7 mouse cellular contexts compared by ENCODE assay signal in the genomic region with DNA sequence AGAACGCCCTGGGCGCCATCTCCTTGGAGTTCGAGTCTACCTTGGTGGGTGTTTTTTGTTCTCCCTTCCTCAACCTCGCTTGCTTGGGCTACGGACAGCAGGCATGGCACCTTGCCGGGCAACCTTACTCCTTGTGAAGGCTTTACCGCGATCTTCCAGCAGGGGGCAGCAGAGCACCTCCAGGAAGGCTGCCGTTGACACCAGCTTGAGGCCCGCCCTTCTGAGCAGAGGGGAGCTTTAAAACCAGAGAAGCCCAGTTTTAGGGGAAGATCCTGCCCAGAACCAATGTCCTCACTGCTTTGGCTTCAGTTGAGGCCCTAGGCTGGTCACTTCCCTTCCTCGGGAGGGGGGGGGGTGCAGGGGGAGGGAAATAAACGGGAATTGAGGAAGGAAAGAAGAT. TPM values are rescaled to one million over a fixed set of nuclear protein-coding genes. Genes with fewer than 3 reads are reported as not detected.
DNase-seq lines count a peak whose midpoint lies in the region; ATAC-seq lines count a peak whose summit lies in the region.

No protein-coding gene starts in this region.

- peak; percentile 93 for ATAC-seq in granulocyte monocyte progenitor cell, adult 5-6 weeks (replicated peaks; ENCODE audit: poor library complexity, severe bottlenecking)
- peak; percentile 70; the same call in 1 of the 2 replicates for ATAC-seq in midbrain, embryonic 15.5 days (replicated peaks)

- 3% methylated on average over 12 of the region's 12 CpGs for WGBS in midbrain, embryonic 15.5 days

- intact Hi-C loops in left cerebral cortex, postnatal 4 days (cut with DNase I) = loop anchor here (2.0 to 10.0 kb wide), 3 partner anchors 42 to 166 kb away; no protein-coding TSS in a partner anchor

- peak overlapping the region; percentile 44 for H3K4me2 ChIP-seq in midbrain, embryonic 15.5 days

- peaks cover 7% of the 10 kb centered on the region; the same call in 1 of the 2 replicates for H3K27me3 ChIP-seq in midbrain, embryonic 15.5 days (replicated peaks)

- peak overlapping the region; percentile 26; the same call in 1 of the 2 replicates for H3K9ac ChIP-seq in midbrain, embryonic 15.5 days

- H3K36me3 ChIP-seq in midbrain, embryonic 15.5 days (replicated peaks) = no peaks in the 10 kb centered on the region

- H3K4me3 ChIP-seq in midbrain, embryonic 15.5 days = no peak overlapping the region

- DNase-seq in adrenal gland, postnatal 14 days = peak; percentile 95
- peak; percentile 92 for DNase-seq in embryo, embryonic 9.5 days (ENCODE audit: extremely low spot score)
- DNase-seq in kidney, adult 11 months = peak; percentile 71
- DNase-seq in left cerebral cortex, postnatal 4 days = peak; percentile 96
- peak; percentile 77 to 94 for DNase-seq in spleen, adult 18-20 months

- no peak overlapping the region for H3K27ac ChIP-seq in midbrain, embryonic 15.5 days

- H3K9me3 ChIP-seq in midbrain, embryonic 15.5 days = no peaks in the 10 kb centered on the region

- H3K4me1 ChIP-seq in midbrain, embryonic 15.5 days = peaks cover 11% of the 10 kb centered on the region

RNA-seq across cellular contexts. Expression of a gene that starts 17.9 kb away (rescaled TPM):
- total RNA-seq in adrenal gland, postnatal 14 days (2021) = 0.44 and 0.64 TPM in 2 replicates
- total RNA-seq in granulocyte monocyte progenitor cell, adult 5-6 weeks (2014; fragmentation: Nextera tagmentation) = not detected in 2 replicates
- not detected in 2 replicates for total RNA-seq in granulocyte monocyte progenitor cell, adult 5-6 weeks (2017)
- 1 to 10 TPM; 1.5 to 1.8 TPM for total RNA-seq in left cerebral cortex, postnatal 4 days (2021)
- 3.0 and 3.4 TPM in 2 replicates for polyA plus RNA-seq in midbrain, embryonic 15.5 days (2015; fragmentation: Nextera tagmentation; extraction: Ambion mirVana)

RNA-seq across cellular contexts. Expression of a gene that starts 20.1 kb away (rescaled TPM):
- 0.41 and 0.56 TPM in 2 replicates for total RNA-seq in adrenal gland, postnatal 14 days (2021)
- total RNA-seq in granulocyte monocyte progenitor cell, adult 5-6 weeks (2014; fragmentation: Nextera tagmentation) = 1.3 TPM in 1 of 2 replicates, not detected in the other
- not detected in 2 replicates for total RNA-seq in granulocyte monocyte progenitor cell, adult 5-6 weeks (2017)
- total RNA-seq in left cerebral cortex, postnatal 4 days (2021) = 1 to 10 TPM; 2.7 to 2.9 TPM
- 0.40 and 0.46 TPM in 2 replicates for polyA plus RNA-seq in midbrain, embryonic 15.5 days (2015; fragmentation: Nextera tagmentation; extraction: Ambion mirVana)

RNA-seq across cellular contexts. Expression of a gene that starts 50.6 kb away (rescaled TPM):
- total RNA-seq in adrenal gland, postnatal 14 days (2021) = not detected in 2 replicates
- total RNA-seq in granulocyte monocyte progenitor cell, adult 5-6 weeks (2014; fragmentation: Nextera tagmentation) = 0.54 TPM in 1 of 2 replicates, not detected in the other
- not detected in 2 replicates for total RNA-seq in granulocyte monocyte progenitor cell, adult 5-6 weeks (2017)
- total RNA-seq in left cerebral cortex, postnatal 4 days (2021) = 10 to 100 TPM; 12.5 to 14.7 TPM
- 21.4 and 28.4 TPM in 2 replicates for polyA plus RNA-seq in midbrain, embryonic 15.5 days (2015; fragmentation: Nextera tagmentation; extraction: Ambion mirVana)

RNA-seq across cellular contexts. Expression of a gene that starts 53.6 kb away (rescaled TPM):
- total RNA-seq in adrenal gland, postnatal 14 days (2021) = not detected in 2 replicates
- total RNA-seq in granulocyte monocyte progenitor cell, adult 5-6 weeks (2014; fragmentation: Nextera tagmentation) = not detected in 2 replicates
- not detected in 2 replicates for total RNA-seq in granulocyte monocyte progenitor cell, adult 5-6 weeks (2017)
- not detected for total RNA-seq in left cerebral cortex, postnatal 4 days (2021)
- not detected in 2 replicates for polyA plus RNA-seq in midbrain, embryonic 15.5 days (2015; fragmentation: Nextera tagmentation; extraction: Ambion mirVana)

Comparison
In these comparisons a context has a peak if more than half of its experiments do, and no peak if none do; other contexts are left out.
1. RNA of a gene that starts 50.6 kb away (total RNA-seq): 12.5 to 14.7 TPM in left cerebral cortex, postnatal 4 days; 0.54 TPM in granulocyte monocyte progenitor cell, adult 5-6 weeks and not detected in adrenal gland, postnatal 14 days; every median in the first group is over 4 times any median in the second.
2. Peak in every context shown above with its lines, with median percentiles within 50 percentile points of each other: DNase-seq.